Mouse (Mus musculus): ENCODE measurements at regions not wholly inside any gene's neighbourhood (a gene's known extent, or its start where the extent isn't known, plus 50 kb on each side); places are given as distances from the start of the nearest gene placed in this dataset.

GRCm38 (mm10) chr5:47537532-47537931 lies 445.4 kb upstream of the Slit2 start:
- Histone ChIP-seq H3K4me1 (replicated peaks; ENCODE audit: control insufficient read depth in 2 of 2, insufficient read depth in 2 of 2, low read length in 1 of 2) (no peaks in the 10 kb centered on the region), H3K4me2 (ENCODE audit: low read depth) (no peak overlapping the region), H3K9me3 (ENCODE audit: control insufficient read depth, low read length) (no peaks in the 10 kb centered on the region), H3K36me3 (replicated peaks; ENCODE audit: control insufficient read depth, insufficient read depth, low read depth) (no peaks in the 10 kb centered on the region), H3K27me3 (ENCODE audit: control insufficient read depth, insufficient read depth, low read length) (no peaks in the 10 kb centered on the region), H3K27ac (no peak overlapping the region), H3K9ac (replicated peaks) (no peak overlapping the region), H3K4me3 (ENCODE audit: insufficient read depth in 1 of 2, low read depth in 2 of 2, low read length in 2 of 2) (no peak overlapping the region)
- TF ChIP-seq EP300 (IDR thresholded peaks at IDR 0.05; ENCODE audit: low read depth) (no peak), CTCF (IDR thresholded peaks at IDR 0.05; ENCODE audit: low read depth) (no peak)
- ATAC-seq (ENCODE audit: insufficient read depth) (no peak), DNase-seq (ENCODE audit: low read depth in 3 of 3, low spot score in 3 of 3) (no peak)

- 52% methylated on average over 1 of the region's 1 CpGs for WGBS (ENCODE audit: insufficient replicate concordance)
- no peak for DNase-seq (ENCODE audit: low read depth in 3 of 3, low spot score in 3 of 3)
- TF ChIP-seq EP300 (IDR thresholded peaks at IDR 0.05; ENCODE audit: low read depth) (no peak), CTCF (IDR thresholded peaks at IDR 0.05; ENCODE audit: low read depth) (no peak)
These were observed 440.7 kb upstream of the Slit2 start for GRCm38 (mm10) chr5:47542248-47542647.

GRCm38 (mm10) chr5:47556717-47557116 lies 426.2 kb upstream of the Slit2 start:
- H3K27ac ChIP-seq, result no peak overlapping the region
- ATAC-seq (ENCODE audit: insufficient read depth) (no peak), DNase-seq (ENCODE audit: low read depth in 3 of 3, low spot score in 3 of 3) (no peak)
- no peak overlapping the region for H3K4me2 ChIP-seq (ENCODE audit: low read depth)
- H3K9me3 ChIP-seq (ENCODE audit: control insufficient read depth, low read length), result no peaks in the 10 kb centered on the region
- TF ChIP-seq CTCF (IDR thresholded peaks at IDR 0.05; ENCODE audit: low read depth), result no peak
- no peak for TF ChIP-seq EP300 (IDR thresholded peaks at IDR 0.05; ENCODE audit: low read depth)
- no peak overlapping the region for H3K9ac ChIP-seq (replicated peaks)
- H3K36me3 ChIP-seq (replicated peaks; ENCODE audit: control insufficient read depth, insufficient read depth, low read depth), result no peaks in the 10 kb centered on the region
- H3K4me3 ChIP-seq (ENCODE audit: insufficient read depth in 1 of 2, low read depth in 2 of 2, low read length in 2 of 2), result no peak overlapping the region
- H3K27me3 ChIP-seq (ENCODE audit: control insufficient read depth, insufficient read depth, low read length), result no peaks in the 10 kb centered on the region
- 38% methylated on average over 1 of the region's 1 CpGs for WGBS (ENCODE audit: insufficient replicate concordance)
- no peaks in the 10 kb centered on the region for H3K4me1 ChIP-seq (replicated peaks; ENCODE audit: control insufficient read depth in 2 of 2, insufficient read depth in 2 of 2, low read length in 1 of 2)

More at GRCm38 (mm10) chr5:47542248-47542647, 440.7 kb upstream of the Slit2 start:
- Histone ChIP-seq H3K4me1 (replicated peaks; ENCODE audit: control insufficient read depth in 2 of 2, insufficient read depth in 2 of 2, low read length in 1 of 2) (no peaks in the 10 kb centered on the region), H3K4me3 (ENCODE audit: insufficient read depth in 1 of 2, low read depth in 2 of 2, low read length in 2 of 2) (no peak overlapping the region), H3K27me3 (ENCODE audit: control insufficient read depth, insufficient read depth, low read length) (no peaks in the 10 kb centered on the region), H3K36me3 (replicated peaks; ENCODE audit: control insufficient read depth, insufficient read depth, low read depth) (no peaks in the 10 kb centered on the region), H3K9me3 (ENCODE audit: control insufficient read depth, low read length) (no peaks in the 10 kb centered on the region), H3K9ac (replicated peaks) (no peak overlapping the region), H3K27ac (no peak overlapping the region), H3K4me2 (ENCODE audit: low read depth) (no peak overlapping the region)
- no peak for ATAC-seq (ENCODE audit: insufficient read depth)

GRCm38 (mm10) chr5:47557152-47557800 lies 425.7 kb upstream of the Slit2 start:
- no peak overlapping the region for H3K4me3 ChIP-seq (ENCODE audit: insufficient read depth in 1 of 2, low read depth in 2 of 2, low read length in 2 of 2)
- DNase-seq (ENCODE audit: low read depth in 3 of 3, low spot score in 3 of 3), result no peak
- WGBS (ENCODE audit: insufficient replicate concordance), result 54% methylated on average over 8 of the region's 8 CpGs

More at GRCm38 (mm10) chr5:47557152-47557800, 425.7 kb upstream of the Slit2 start:
- no peaks in the 10 kb centered on the region for H3K9me3 ChIP-seq (ENCODE audit: control insufficient read depth, low read length)
- H3K27ac ChIP-seq, result no peak overlapping the region
- H3K4me2 ChIP-seq (ENCODE audit: low read depth), result no peak overlapping the region
- H3K27me3 ChIP-seq (ENCODE audit: control insufficient read depth, insufficient read depth, low read length), result no peaks in the 10 kb centered on the region
- no peaks in the 10 kb centered on the region for H3K36me3 ChIP-seq (replicated peaks; ENCODE audit: control insufficient read depth, insufficient read depth, low read depth)
- ATAC-seq (ENCODE audit: insufficient read depth), result no peak
- TF ChIP-seq EP300 (IDR thresholded peaks at IDR 0.05; ENCODE audit: low read depth) (no peak), CTCF (IDR thresholded peaks at IDR 0.05; ENCODE audit: low read depth) (no peak)
- no peak overlapping the region for H3K9ac ChIP-seq (replicated peaks)
- H3K4me1 ChIP-seq (replicated peaks; ENCODE audit: control insufficient read depth in 2 of 2, insufficient read depth in 2 of 2, low read length in 1 of 2), result no peaks in the 10 kb centered on the region
